Mouse (Mus musculus): ENCODE results near the gene Srgap3.

- TF ChIP-seq EP300 (optimal IDR thresholded peaks at IDR 0.05) (no peak), CTCF (IDR thresholded peaks at IDR 0.05; ENCODE audit: low read depth) (no peak)
Measured at GRCm38 (mm10) chr6:112801917-112802316, 145.1 kb downstream of the Srgap3 start.
